16 mouse cellular contexts compared by ENCODE assay signal in genomic region chr17:12466501-12467000, GRCm38 (mm10). TPM values are rescaled to one million over a fixed set of nuclear protein-coding genes. Genes with fewer than 3 reads are reported as not detected.
DNase-seq lines count a peak whose midpoint lies in the region.
"Had no signal": no experiment of that assay in that cellular context is flagged by ENCODE, and none has a peak within 500 bp of the region (broad histone marks: within the 10 kb centered on the region; RNA-seq: fewer than 3 reads in every experiment).

No protein-coding gene starts in this region.

- DNase-seq in gastrocnemius, postnatal 25 days, result peak; percentile 2
- no peak for DNase-seq in gastrocnemius, postnatal 36 days
- peak; percentile 15 for DNase-seq in right cerebral cortex, postnatal 25 days
- no peak for DNase-seq in right cerebral cortex, postnatal 14 days
- peak; percentile 35 for DNase-seq in telencephalon, adult 2 months (ENCODE audit: low read depth, low spot score)
- no peak for DNase-seq in adrenal gland, adult 2 months
- no peak for DNase-seq in retina, postnatal 1 day
- no peak for DNase-seq in ovary, adult 18-20 months (ENCODE audit: low spot score)
- DNase-seq: cerebellum, adult 11-12 months; cerebellum, postnatal 10 days; gastrocnemius, adult 2 months; heart, postnatal 14 days; kidney, adult 11 months; liver, embryonic 13.5 days; lung, adult 2 months had no signal

- intact Hi-C loops in gastrocnemius, postnatal 36 days (cut with DNase I), result no loop called here

RNA-seq across cellular contexts. Expression of gene Slc22a3, which starts 41.0 kb away (rescaled TPM):
- total RNA-seq in gastrocnemius, postnatal 25 days (2021), result 1 to 10 TPM; 2.2 TPM
- total RNA-seq in gastrocnemius, postnatal 36 days (2021), result 1 to 10 TPM; 1.7 to 1.9 TPM
- 10 to 100 TPM in 1 of 2 experiments, 1 to 10 TPM in 1; 5.7 to 12.0 TPM for total RNA-seq in adrenal gland, adult 2 months (2021)
- polyA plus RNA-seq in adrenal gland, adult 2 months (2012; rRNA removed), result 5.7 and 9.7 TPM in 2 replicates
- total RNA-seq: monocyte, adult 5-6 weeks had no signal

Comparison
In these comparisons a context has a peak if more than half of its experiments do, and no peak if none do; other contexts are left out.
1. DNase-seq: peak in gastrocnemius, postnatal 25 days (single experiment), right cerebral cortex, postnatal 25 days (single experiment) and telencephalon, adult 2 months (single experiment); none in gastrocnemius, postnatal 36 days (0 of 2), right cerebral cortex, postnatal 14 days (single experiment), adrenal gland, adult 2 months (single experiment), retina, postnatal 1 day (single experiment) and ovary, adult 18-20 months (single experiment).